Comparison of ENCODE assay signal across 27 mouse cellular contexts in genomic region chr14:72938382-72939066, GRCm38 (mm10).
DNase-seq lines count a peak whose midpoint lies in the region; ATAC-seq lines count a peak whose summit lies in the region.
"Had no signal": no experiment of that assay in that cellular context is flagged by ENCODE, and none has a peak within 500 bp of the region (broad histone marks: within the 10 kb centered on the region; RNA-seq: fewer than 3 reads in every experiment).

No protein-coding gene starts in this region.

- peak; percentile 52 for ATAC-seq in common myeloid progenitor, adult 5-6 weeks (replicated peaks; ENCODE audit: low read depth, poor library complexity, severe bottlenecking)
- ATAC-seq in megakaryocyte progenitor cell, adult 5-6 weeks (replicated peaks; ENCODE audit: poor library complexity) = peak; percentile 72
- ATAC-seq in kidney, embryonic 14.5 days (ENCODE audit: low FRiP score, low TSS enrichment) = no peak
- ATAC-seq: forebrain, postnatal 0 days; hindbrain, embryonic 16.5 days; midbrain, embryonic 13.5 days had no signal

- H3K9me3 ChIP-seq in kidney, embryonic 14.5 days (ENCODE audit: control insufficient read depth, low read length) = no peaks in the 10 kb centered on the region
- H3K9me3 ChIP-seq: embryonic facial prominence, embryonic 13.5 days; forebrain, embryonic 10.5 days; G1E; limb, embryonic 10.5 days; limb, embryonic 15.5 days; midbrain, embryonic 13.5 days; neural tube, embryonic 15.5 days had no signal

- H3K4me2 ChIP-seq in kidney, embryonic 14.5 days (replicated peaks; ENCODE audit: low read depth, low read length) = no peak overlapping the region
- H3K4me2 ChIP-seq: embryonic facial prominence, embryonic 13.5 days; limb, embryonic 15.5 days; midbrain, embryonic 13.5 days; neural tube, embryonic 15.5 days had no signal

- no peaks in the 10 kb centered on the region for H3K36me3 ChIP-seq in kidney, embryonic 14.5 days (ENCODE audit: control insufficient read depth, insufficient read depth, low read length)
- H3K36me3 ChIP-seq: embryonic facial prominence, embryonic 13.5 days; forebrain, embryonic 10.5 days; G1E; limb, embryonic 10.5 days; limb, embryonic 15.5 days; midbrain, embryonic 13.5 days; neural tube, embryonic 15.5 days had no signal

- H3K27me3 ChIP-seq in kidney, embryonic 14.5 days (ENCODE audit: control insufficient read depth, insufficient read depth, low read length) = no peaks in the 10 kb centered on the region
- H3K27me3 ChIP-seq: embryonic facial prominence, embryonic 13.5 days; limb, embryonic 15.5 days; midbrain, embryonic 13.5 days; neural tube, embryonic 15.5 days had no signal

- peak; percentile 9 for DNase-seq in thymus, postnatal 0 days (ENCODE audit: low spot score)
- peak; percentile 15 for DNase-seq in thymus, postnatal 4 days
- DNase-seq in liver = no peak
- DNase-seq in lung, postnatal 14 days = no peak
- DNase-seq: adrenal gland, adult 8-10 months; cerebellum, adult 11 months; cerebellum, adult 9-10 months; forebrain, postnatal 0 days; heart, postnatal 14 days; kidney, adult 18-20 months; lung, adult 2 months; lung, postnatal 10 days; retina, postnatal 1 day; right cerebral cortex, postnatal 25 days had no signal

- no peak overlapping the region for H3K9ac ChIP-seq in kidney, embryonic 14.5 days (ENCODE audit: low read depth, low read length)
- H3K9ac ChIP-seq: embryonic facial prominence, embryonic 13.5 days; forebrain, postnatal 0 days; limb, embryonic 15.5 days; liver, embryonic 14.5 days; midbrain, embryonic 13.5 days; neural tube, embryonic 15.5 days had no signal

- no peaks in the 10 kb centered on the region for H3K4me1 ChIP-seq in kidney, embryonic 14.5 days (ENCODE audit: control insufficient read depth, insufficient read depth, low read length)
- H3K4me1 ChIP-seq: embryonic facial prominence, embryonic 13.5 days; forebrain, embryonic 10.5 days; limb, embryonic 10.5 days; limb, embryonic 15.5 days; midbrain, embryonic 13.5 days; neural tube, embryonic 15.5 days had no signal

- no peak overlapping the region for H3K27ac ChIP-seq in kidney, embryonic 14.5 days (ENCODE audit: low read depth, low read length)
- H3K27ac ChIP-seq: embryonic facial prominence, embryonic 13.5 days; forebrain, embryonic 10.5 days; kidney, postnatal 0 days; limb, embryonic 10.5 days; limb, embryonic 15.5 days; liver, embryonic 14.5 days; midbrain, embryonic 13.5 days; neural tube, embryonic 15.5 days had no signal

- H3K4me3 ChIP-seq in kidney, embryonic 14.5 days (ENCODE audit: low read length) = no peak overlapping the region
- H3K4me3 ChIP-seq: embryonic facial prominence, embryonic 13.5 days; forebrain, embryonic 10.5 days; limb, embryonic 10.5 days; limb, embryonic 15.5 days; midbrain, embryonic 13.5 days; neural tube, embryonic 15.5 days had no signal

Comparison
In these comparisons a context has a peak if more than half of its experiments do, and no peak if none do; other contexts are left out.
1. DNase-seq: peak in thymus, postnatal 0 days (single experiment) and thymus, postnatal 4 days (single experiment); none in liver (single experiment) and lung, postnatal 14 days (single experiment).